Mouse (Mus musculus): ENCODE results near the gene Nectin1. TPM values are rescaled to one million over a fixed set of nuclear protein-coding genes. Genes with fewer than 3 reads are reported as not detected.
A peak's percentile ranks its signal among the peaks of the same experiment; 100 is the strongest.

The Nectin1 gene
- total RNA-seq, 2 experiments from 2014 or later: 91.2 to 115 TPM

DNA sequence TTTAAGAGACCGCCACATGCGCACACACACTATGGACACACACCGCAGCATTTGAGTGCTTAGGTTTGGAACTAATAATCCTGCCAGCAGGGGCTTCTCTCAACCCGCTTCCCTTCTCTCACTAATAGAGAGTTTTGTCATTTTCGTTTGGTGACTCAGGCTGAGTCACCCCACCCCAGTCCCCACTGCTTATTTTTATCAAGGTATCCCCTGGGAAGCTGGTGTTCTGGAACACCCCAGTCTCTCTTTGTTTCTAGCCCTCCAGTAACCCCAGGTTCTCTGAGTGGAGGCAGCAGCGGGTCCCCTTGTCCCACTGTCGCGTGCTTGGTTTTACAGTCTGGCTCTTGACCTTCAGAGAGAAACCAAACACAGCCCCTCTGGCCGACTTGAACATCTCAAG lies 48.9 kb downstream of the Nectin1 start:
- intact Hi-C loops (cut with DNase I): no loop called here
- no peak for DNase-seq (ENCODE audit: low spot score in 2 of 2)

- intact Hi-C loops (cut with DNase I): no loop called here
- DNase-seq (ENCODE audit: low spot score in 2 of 2): no peak
Observed at GRCm38 (mm10) chr9:43793411-43793810, 49.6 kb downstream of the Nectin1 start.

DNA sequence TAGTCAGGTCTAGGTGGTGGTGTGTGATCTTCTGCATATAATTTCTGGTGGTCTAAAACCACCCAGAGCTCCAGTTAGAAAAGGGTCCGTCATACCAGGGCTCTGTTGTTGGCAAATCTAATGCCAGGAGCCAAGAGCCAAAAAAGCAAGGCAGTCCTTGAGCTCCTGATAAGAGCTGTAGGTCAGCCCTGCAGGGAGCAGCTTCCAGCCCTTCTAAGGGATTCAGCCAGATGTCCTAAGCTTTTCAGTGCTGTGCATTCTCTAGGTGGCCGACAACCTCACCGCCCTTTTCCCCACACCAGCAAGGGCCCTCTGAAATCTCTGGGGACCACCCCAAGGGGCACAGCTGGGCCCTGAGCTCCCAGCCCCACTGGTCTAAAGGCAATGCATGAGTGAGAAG lies 52.2 kb downstream of the Nectin1 start:
- no peak for DNase-seq (ENCODE audit: low spot score in 2 of 2)
- intact Hi-C loops (cut with DNase I): no loop called here

- intact Hi-C loops (cut with DNase I): no loop called here
- no peak for DNase-seq (ENCODE audit: low spot score in 2 of 2)
Observed at GRCm38 (mm10) chr9:43796841-43797740, 53.3 kb downstream of the Nectin1 start.

DNA sequence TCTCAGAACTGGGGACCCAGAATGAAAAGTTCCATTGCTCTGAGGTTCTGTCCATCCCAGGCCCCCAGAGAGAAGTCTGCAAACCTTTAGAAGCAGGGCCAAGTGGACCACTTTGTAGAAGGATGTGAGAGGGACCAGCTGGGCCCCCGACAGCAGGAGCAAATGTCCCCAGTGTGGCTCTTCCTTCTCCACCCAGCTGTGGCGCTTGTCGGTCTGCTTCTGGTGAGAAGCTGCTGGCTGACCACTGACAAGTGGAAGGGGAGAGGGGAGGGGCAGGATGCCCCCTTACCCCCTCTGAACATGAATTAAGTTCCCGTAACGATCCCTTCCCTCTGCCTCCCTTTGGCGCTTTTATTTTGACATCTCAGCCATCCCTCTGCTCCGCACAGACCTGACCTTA lies 54.0 kb downstream of the Nectin1 start:
- intact Hi-C loops (cut with DNase I): no loop called here
- no peak for DNase-seq (ENCODE audit: low spot score in 2 of 2)

DNA sequence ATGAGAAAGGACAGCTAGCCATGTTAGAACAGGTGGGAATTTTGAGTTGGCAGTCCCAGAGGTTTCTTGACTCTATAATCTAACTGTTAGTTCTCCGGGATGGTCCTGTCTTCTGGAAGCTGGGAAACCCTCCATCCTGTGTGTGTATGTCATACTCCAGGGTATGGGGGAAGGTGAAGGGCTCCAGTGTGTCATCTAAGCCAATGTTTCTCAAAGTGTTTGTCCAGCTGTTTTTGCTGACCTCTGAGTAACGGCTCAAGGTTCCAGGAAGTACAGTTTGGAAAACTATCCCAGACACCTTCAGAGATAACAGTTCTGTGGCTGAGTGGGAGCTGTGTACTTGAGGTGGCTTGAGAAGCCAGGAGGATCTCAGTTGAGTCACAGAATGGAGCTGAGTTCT lies 56.7 kb downstream of the Nectin1 start:
- no peak for DNase-seq (ENCODE audit: low spot score in 2 of 2)
- intact Hi-C loops (cut with DNase I): loop anchor here (5.0 kb wide), 1 partner anchor 58 kb away; the partner anchor contains the start of gene Nectin1

GRCm38 (mm10) chr9:43801911-43802310 lies 58.1 kb downstream of the Nectin1 start:
- DNase-seq (ENCODE audit: low spot score in 2 of 2): peak; percentile 25 to 43
- intact Hi-C loops (cut with DNase I): loop anchor here (1.0 to 5.0 kb wide), 2 partner anchors 60 to 463 kb away; partner anchors contain the start of gene Nectin1

GRCm38 (mm10) chr9:43807565-43807964 lies 63.8 kb downstream of the Nectin1 start:
- no peak for DNase-seq (ENCODE audit: low spot score in 2 of 2)
- intact Hi-C loops (cut with DNase I): no loop called here

DNA sequence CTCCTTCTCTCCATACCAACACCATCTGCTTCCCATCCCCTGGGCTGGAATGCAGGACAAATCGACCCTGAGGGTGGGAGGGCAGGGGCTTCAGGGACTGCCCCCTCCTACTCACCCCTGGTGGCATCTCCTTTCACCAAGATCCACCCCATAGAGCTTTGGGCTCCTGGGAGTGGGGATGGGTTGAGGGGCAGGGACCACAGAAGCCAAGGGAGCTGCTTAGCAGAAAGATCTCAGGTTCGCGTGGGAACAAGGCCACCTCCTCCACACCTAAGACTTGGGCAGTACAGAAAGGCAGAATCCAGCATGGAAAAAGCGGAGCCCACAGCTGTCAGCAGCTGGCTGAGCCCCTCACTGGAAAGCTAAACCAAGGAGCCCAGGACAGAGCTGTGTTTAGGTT lies 64.3 kb downstream of the Nectin1 start:
- DNase-seq (ENCODE audit: low spot score in 2 of 2): no peak
- intact Hi-C loops (cut with DNase I): no loop called here

- intact Hi-C loops (cut with DNase I): no loop called here
- DNase-seq (ENCODE audit: low spot score in 2 of 2): peak in 1 of 2 experiments; percentile 27
Observed at GRCm38 (mm10) chr9:43808546-43808945, 64.8 kb downstream of the Nectin1 start.

DNA sequence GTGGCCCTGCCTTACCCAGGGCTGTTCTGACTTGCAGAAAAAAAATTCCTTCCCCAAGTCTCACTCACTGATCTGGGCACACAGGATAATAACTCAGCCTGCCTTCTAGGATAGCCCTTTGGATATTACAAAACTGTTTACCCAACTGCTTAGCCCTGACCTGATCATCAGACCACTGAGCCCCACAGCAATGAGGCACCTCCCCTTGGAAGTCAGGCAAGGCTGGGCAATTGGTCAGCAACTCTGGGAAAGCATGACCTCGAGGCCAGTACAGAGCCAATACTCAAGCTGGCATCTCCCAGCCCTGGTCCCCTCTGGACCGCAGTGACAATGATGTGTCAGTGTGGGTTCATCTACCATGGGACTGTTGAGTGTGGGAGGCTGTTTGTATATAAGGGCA lies 69.4 kb downstream of the Nectin1 start:
- intact Hi-C loops (cut with DNase I): no loop called here
- DNase-seq (ENCODE audit: low spot score in 2 of 2): no peak

DNA sequence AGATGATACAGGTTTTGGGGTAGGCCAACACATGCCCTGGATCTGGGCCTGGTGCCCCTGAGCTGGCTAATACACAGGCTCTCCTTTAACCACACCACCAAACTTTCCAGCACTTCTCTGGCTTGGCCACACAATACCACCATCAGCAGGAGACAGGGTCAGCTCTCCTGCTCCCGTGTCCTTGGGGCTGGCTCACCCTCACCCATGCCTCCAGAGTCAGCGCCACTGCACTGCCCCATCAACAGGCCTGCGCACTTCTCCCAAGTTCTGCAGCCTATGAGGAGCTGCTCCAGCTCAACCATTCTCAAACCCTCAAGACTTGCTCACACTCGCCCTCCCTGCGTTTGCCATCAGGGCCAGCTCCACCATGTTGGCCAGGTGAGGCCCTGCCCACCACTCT lies 78.4 kb downstream of the Nectin1 start:
- intact Hi-C loops (cut with DNase I): no loop called here
- DNase-seq (ENCODE audit: low spot score in 2 of 2): no peak

- DNase-seq (ENCODE audit: low spot score in 2 of 2): no peak
- intact Hi-C loops (cut with DNase I): loop anchor here (5.0 kb wide), 1 partner anchor 488 kb away; no protein-coding TSS in a partner anchor
Observed at GRCm38 (mm10) chr9:43825178-43825577, 81.4 kb downstream of the Nectin1 start.

GRCm38 (mm10) chr9:43826558-43827253 lies 82.9 kb downstream of the Nectin1 start:
- intact Hi-C loops (cut with DNase I): loop anchor here (5.0 kb wide), 1 partner anchor 489 kb away; no protein-coding TSS in a partner anchor

GRCm38 (mm10) chr9:43827593-43827992 lies 83.8 kb downstream of the Nectin1 start:
- peak; percentile 50 to 57 for DNase-seq (ENCODE audit: low spot score in 2 of 2)
- intact Hi-C loops (cut with DNase I): loop anchor here (5.0 kb wide), 1 partner anchor 490 kb away; no protein-coding TSS in a partner anchor

More at GRCm38 (mm10) chr9:43826558-43827253, 82.9 kb downstream of the Nectin1 start:
- no peak for DNase-seq (ENCODE audit: low spot score in 2 of 2)

GRCm38 (mm10) chr9:43828960-43829359 lies 85.2 kb downstream of the Nectin1 start:
- DNase-seq (ENCODE audit: low spot score in 2 of 2): no peak
- intact Hi-C loops (cut with DNase I): loop anchor here (5.0 kb wide), 1 partner anchor 492 kb away; no protein-coding TSS in a partner anchor

DNA sequence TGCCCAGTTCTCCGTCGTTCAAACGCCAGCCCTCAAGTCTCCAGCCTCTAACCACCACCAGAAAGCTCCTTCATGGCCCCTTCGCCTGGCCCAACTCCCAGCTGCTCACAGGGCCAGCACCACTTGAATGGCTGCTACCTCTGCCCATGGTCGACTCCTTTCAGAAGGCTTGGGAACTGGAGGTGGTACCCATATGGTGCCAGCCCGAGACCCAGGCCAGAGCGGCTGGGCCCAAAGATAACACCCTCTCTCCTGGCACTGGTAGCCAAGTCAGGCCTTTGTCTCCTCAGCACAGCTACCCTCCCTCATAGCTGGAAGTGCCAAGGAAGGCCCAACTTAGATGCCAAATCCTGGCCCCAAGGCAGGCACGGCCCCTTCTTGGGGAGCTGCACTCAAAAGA lies 89.4 kb downstream of the Nectin1 start:
- intact Hi-C loops (cut with DNase I): no loop called here
- DNase-seq (ENCODE audit: low spot score in 2 of 2): no peak

GRCm38 (mm10) chr9:43834283-43834682 lies 90.5 kb downstream of the Nectin1 start:
- DNase-seq (ENCODE audit: low spot score in 2 of 2): peak in 1 of 2 experiments; percentile 34
- intact Hi-C loops (cut with DNase I): no loop called here

- intact Hi-C loops (cut with DNase I): no loop called here
Observed at GRCm38 (mm10) chr9:43838561-43838960, 94.8 kb downstream of the Nectin1 start.

GRCm38 (mm10) chr9:43842921-43843577 lies 99.3 kb downstream of the Nectin1 start:
- intact Hi-C loops (cut with DNase I): no loop called here
- DNase-seq (ENCODE audit: low spot score in 2 of 2): no peak

More at GRCm38 (mm10) chr9:43838561-43838960, 94.8 kb downstream of the Nectin1 start:
- DNase-seq (ENCODE audit: low spot score in 2 of 2): no peak
